Mouse (Mus musculus): ENCODE data around the gene Clcn2.

Gene Clcn2

GRCm38 (mm10) chr16:20717181-20717977 lies at the start of gene Clcn2, which contains the start of gene Polr2h:
Gene Clcn2, minus strand, starts transcription at chr16:20717746.
Gene Polr2h, plus strand, starts transcription at chr16:20717665.
- peak; percentile 98 for DNase-seq (ENCODE audit: low read depth)

- peak; percentile 71 for DNase-seq (ENCODE audit: low read depth)
Observed at GRCm38 (mm10) chr16:20765244-20765643, 47.7 kb upstream of the Clcn2 start.

GRCm38 (mm10) chr16:20761681-20762080 lies 44.1 kb upstream of the Clcn2 start:
- DNase-seq (ENCODE audit: low read depth) = peak; percentile 60

- no peak for DNase-seq (ENCODE audit: low read depth)
Observed at GRCm38 (mm10) chr16:20757385-20757784, 39.8 kb upstream of the Clcn2 start.

- DNase-seq (ENCODE audit: low read depth) = no peak
Observed at GRCm38 (mm10) chr16:20756052-20756451, 38.5 kb upstream of the Clcn2 start.

- DNase-seq (ENCODE audit: low read depth) = no peak
Observed at GRCm38 (mm10) chr16:20750518-20750917, 33.0 kb upstream of the Clcn2 start.

GRCm38 (mm10) chr16:20746641-20747040 lies 29.1 kb upstream of the Clcn2 start:
- no peak for DNase-seq (ENCODE audit: low read depth)

- no peak for DNase-seq (ENCODE audit: low read depth)
Observed at GRCm38 (mm10) chr16:20739845-20740244, 22.3 kb upstream of the Clcn2 start.

- no peak for DNase-seq (ENCODE audit: low read depth)
Observed at GRCm38 (mm10) chr16:20736823-20737222, 19.3 kb upstream of the Clcn2 start.

GRCm38 (mm10) chr16:20736168-20736567 lies 18.6 kb upstream of the Clcn2 start:
- no peak for DNase-seq (ENCODE audit: low read depth)

- no peak for DNase-seq (ENCODE audit: low read depth)
Observed at GRCm38 (mm10) chr16:20735651-20736050, 18.1 kb upstream of the Clcn2 start.

GRCm38 (mm10) chr16:20733731-20734730 lies 16.5 kb upstream of the Clcn2 start, which contains the start of gene Thpo:
Gene Thpo, minus strand, starts transcription at chr16:20734511.
- DNase-seq (ENCODE audit: low read depth) = no peak

GRCm38 (mm10) chr16:20732925-20733730 lies 15.6 kb upstream of the Clcn2 start, which contains the start of gene Chrd:
Gene Chrd, plus strand, starts transcription at chr16:20733127.
- no peak for DNase-seq (ENCODE audit: low read depth)

- no peak for DNase-seq (ENCODE audit: low read depth)
Observed at GRCm38 (mm10) chr16:20732251-20732924, 14.8 kb upstream of the Clcn2 start.

- no peak for DNase-seq (ENCODE audit: low read depth)
Observed at GRCm38 (mm10) chr16:20731688-20732087, 14.1 kb upstream of the Clcn2 start.

GRCm38 (mm10) chr16:20730293-20730711 lies 12.8 kb upstream of the Clcn2 start:
- DNase-seq (ENCODE audit: low read depth) = no peak

GRCm38 (mm10) chr16:20726384-20726783 lies 8.8 kb upstream of the Clcn2 start:
- DNase-seq (ENCODE audit: low read depth) = no peak

- no peak for DNase-seq (ENCODE audit: low read depth)
Observed at GRCm38 (mm10) chr16:20725750-20726149, 8.2 kb upstream of the Clcn2 start.

- DNase-seq (ENCODE audit: low read depth) = no peak
Observed at GRCm38 (mm10) chr16:20725321-20725720, 7.8 kb upstream of the Clcn2 start.

GRCm38 (mm10) chr16:20724338-20724748 lies 6.8 kb upstream of the Clcn2 start:
- DNase-seq (ENCODE audit: low read depth) = peak; percentile 36

GRCm38 (mm10) chr16:20723247-20723646 lies 5.7 kb upstream of the Clcn2 start:
- no peak for DNase-seq (ENCODE audit: low read depth)

Data from induced T-regulatory cell, adult 2 months (primary cell).